Mouse (Mus musculus) cerebellum, adult 18-20 months (tissue): ENCODE measurements around the gene Cfdp1.

ENCODE experiments used
- DNase-seq, 2 experiments: peaks; one replicate each; pipeline ENCODE4 v3.0.0; 2021

Gene Cfdp1

GRCm38 (mm10) chr8:111789639-111790038, 64.5 kb downstream of the Cfdp1 start:
- no peak for DNase-seq

GRCm38 (mm10) chr8:111789200-111789599, 64.9 kb downstream of the Cfdp1 start:
- no peak for DNase-seq

GRCm38 (mm10) chr8:111788497-111788896, 65.6 kb downstream of the Cfdp1 start:
- DNase-seq, result no peak

GRCm38 (mm10) chr8:111788085-111788484, 66.0 kb downstream of the Cfdp1 start:
- no peak for DNase-seq

GRCm38 (mm10) chr8:111787683-111788082, 66.4 kb downstream of the Cfdp1 start:
- peak in 1 of 2 experiments; percentile 23 for DNase-seq

- DNase-seq, result peak in 1 of 2 experiments; percentile 29
Measured at GRCm38 (mm10) chr8:111786701-111787588, 67.1 kb downstream of the Cfdp1 start.

GRCm38 (mm10) chr8:111786116-111786515, 68.0 kb downstream of the Cfdp1 start:
- DNase-seq, result no peak

GRCm38 (mm10) chr8:111782671-111783394, 71.3 kb downstream of the Cfdp1 start:
- DNase-seq, result no peak

- DNase-seq, result no peak
Measured at GRCm38 (mm10) chr8:111782161-111782560, 71.9 kb downstream of the Cfdp1 start.

GRCm38 (mm10) chr8:111780697-111781424, 73.2 kb downstream of the Cfdp1 start:
- no peak for DNase-seq

GRCm38 (mm10) chr8:111779690-111780089, 74.4 kb downstream of the Cfdp1 start:
- DNase-seq, result no peak

GRCm38 (mm10) chr8:111778801-111779200, 75.3 kb downstream of the Cfdp1 start:
- DNase-seq, result no peak

GRCm38 (mm10) chr8:111776492-111776891, 77.6 kb downstream of the Cfdp1 start:
- DNase-seq, result no peak

GRCm38 (mm10) chr8:111775766-111776165, 78.3 kb downstream of the Cfdp1 start:
- DNase-seq, result no peak

- no peak for DNase-seq
Measured at GRCm38 (mm10) chr8:111773476-111773875, 80.6 kb downstream of the Cfdp1 start.

GRCm38 (mm10) chr8:111773057-111773456, 81.0 kb downstream of the Cfdp1 start:
- no peak for DNase-seq

GRCm38 (mm10) chr8:111772083-111772482, 82.0 kb downstream of the Cfdp1 start:
- DNase-seq, result peak in 1 of 2 experiments; percentile 34

- no peak for DNase-seq
Measured at GRCm38 (mm10) chr8:111771625-111772020, 82.5 kb downstream of the Cfdp1 start.

GRCm38 (mm10) chr8:111770958-111771624, 83.0 kb downstream of the Cfdp1 start:
- DNase-seq, result no peak

- no peak for DNase-seq
Measured at GRCm38 (mm10) chr8:111769764-111770428, 84.2 kb downstream of the Cfdp1 start.

- DNase-seq, result no peak
Measured at GRCm38 (mm10) chr8:111769296-111769695, 84.8 kb downstream of the Cfdp1 start.

GRCm38 (mm10) chr8:111768651-111769050, 85.4 kb downstream of the Cfdp1 start:
- peak; percentile 51 to 57 for DNase-seq
